Mouse (Mus musculus) heart, adult 2 months (tissue): ENCODE results near the gene Btbd2.

Experiments
- CTCF ChIP-seq: fragments of 200-600 bp; IDR thresholded peaks from 2 replicates; pipeline ENCODE4 v1.8.1; 2022; ENCODE audit warnings: antibody characterized with exemption, mild to moderate bottlenecking, moderate library complexity
- POLR2A ChIP-seq: fragments of 200-500 bp; IDR thresholded peaks from 2 replicates; pipeline ENCODE4 v1.6.1; 2011; ENCODE audit warnings: mild to moderate bottlenecking, low read depth, low read length, control low read depth; ENCODE audit not compliant: insufficient read depth

GRCm38 (mm10) chr10:80686617-80687016, 29.7 kb upstream of the Btbd2 start:
- TF ChIP-seq POLR2A: no peak
- no peak for TF ChIP-seq CTCF
